Mouse (Mus musculus) urinary bladder, postnatal 10 days (tissue): ENCODE results near the gene Pebp1.

Source experiments
- DNase-seq: peaks from one replicate; pipeline ENCODE4 v3.0.0; 2022; ENCODE audit warnings: low spot score

Pebp1 gene

GRCm38 (mm10) chr5:117285266-117285665 lies 2.2 kb downstream of the Pebp1 start:
- DNase-seq = no peak

GRCm38 (mm10) chr5:117284682-117285081 lies 2.7 kb downstream of the Pebp1 start:
- no peak for DNase-seq

GRCm38 (mm10) chr5:117284029-117284428 lies 3.4 kb downstream of the Pebp1 start:
- DNase-seq = no peak

GRCm38 (mm10) chr5:117282360-117282759 lies 5.1 kb downstream of the Pebp1 start:
- DNase-seq = no peak

GRCm38 (mm10) chr5:117281536-117281935 lies 5.9 kb downstream of the Pebp1 start:
- no peak for DNase-seq

GRCm38 (mm10) chr5:117279669-117280050 lies 7.8 kb downstream of the Pebp1 start:
- no peak for DNase-seq

- no peak for DNase-seq
Measured at GRCm38 (mm10) chr5:117278809-117279668, 8.4 kb downstream of the Pebp1 start.

GRCm38 (mm10) chr5:117277784-117278183 lies 9.6 kb downstream of the Pebp1 start:
- no peak for DNase-seq

GRCm38 (mm10) chr5:117274817-117275216 lies 12.6 kb downstream of the Pebp1 start:
- no peak for DNase-seq

GRCm38 (mm10) chr5:117271945-117272344 lies 15.5 kb downstream of the Pebp1 start:
- no peak for DNase-seq

GRCm38 (mm10) chr5:117269395-117269794 lies 18.0 kb downstream of the Pebp1 start:
- no peak for DNase-seq

GRCm38 (mm10) chr5:117268749-117269148 lies 18.7 kb downstream of the Pebp1 start:
- DNase-seq = no peak

- DNase-seq = no peak
Measured at GRCm38 (mm10) chr5:117267913-117268312, 19.5 kb downstream of the Pebp1 start.

GRCm38 (mm10) chr5:117264701-117265100 lies 22.7 kb downstream of the Pebp1 start:
- no peak for DNase-seq

GRCm38 (mm10) chr5:117263566-117263965 lies 23.9 kb downstream of the Pebp1 start:
- no peak for DNase-seq

GRCm38 (mm10) chr5:117258276-117258675 lies 29.1 kb downstream of the Pebp1 start:
- DNase-seq = no peak

- no peak for DNase-seq
Measured at GRCm38 (mm10) chr5:117251763-117252162, 35.7 kb downstream of the Pebp1 start.

GRCm38 (mm10) chr5:117250796-117251195 lies 36.6 kb downstream of the Pebp1 start:
- no peak for DNase-seq

- DNase-seq = no peak
Measured at GRCm38 (mm10) chr5:117248351-117248750, 39.1 kb downstream of the Pebp1 start.

GRCm38 (mm10) chr5:117245170-117245569 lies 42.3 kb downstream of the Pebp1 start:
- no peak for DNase-seq

GRCm38 (mm10) chr5:117242671-117243478 lies 44.5 kb downstream of the Pebp1 start:
- DNase-seq = no peak

GRCm38 (mm10) chr5:117241935-117242531 lies 45.4 kb downstream of the Pebp1 start:
- no peak for DNase-seq
